Mouse (Mus musculus) CD4-positive, CD25-positive, alpha-beta regulatory T cell, adult 4 months (primary cell): ENCODE results near the gene Gm5134. TPM values are rescaled to one million over a fixed set of nuclear protein-coding genes. Genes with fewer than 3 reads are reported as not detected.

Experiments used
- ATAC-seq: one replicate; pipeline ENCODE4 v1.8.0; 2017
- polyA plus RNA-seq, 2 experiments: library from polyadenylated mRNA; unstranded; fragments of 100-300 nt; shearing (Covaris generic); gene quantifications; one replicate each; pipeline ENCODE4 v1.2.1; 2017

Gm5134 gene
- polyA plus RNA-seq, 2 experiments from 2014 or later = 0.55 to 1.1 TPM

DNA sequence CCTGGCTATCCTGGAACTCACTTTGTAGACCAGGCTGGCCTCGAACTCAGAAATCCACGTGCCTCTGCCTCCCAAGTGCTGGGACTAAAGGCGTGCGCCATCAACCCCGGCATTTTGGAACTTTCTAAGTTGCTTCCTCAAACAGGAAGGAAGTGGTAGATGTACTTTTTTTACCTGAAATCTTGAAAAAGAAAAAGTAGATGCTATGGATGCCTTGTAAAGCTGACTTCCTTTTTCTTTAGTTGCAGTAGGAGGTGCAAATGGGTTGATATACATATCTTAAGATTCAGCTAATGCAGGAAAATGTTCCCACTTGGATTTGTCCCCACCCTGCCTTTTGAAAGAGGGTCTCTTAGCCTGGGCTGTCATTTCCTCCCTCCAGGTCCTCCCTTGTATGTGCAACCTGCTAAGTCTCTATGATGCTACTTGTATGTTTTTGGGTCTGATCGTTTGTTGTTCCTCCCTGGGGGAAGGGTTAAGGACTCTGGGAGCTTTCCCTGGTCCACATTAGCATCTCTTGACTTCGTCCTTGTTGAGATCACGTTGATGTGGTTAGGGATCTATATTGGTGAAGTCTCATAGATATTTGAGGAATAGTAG is 79.8 kb downstream of the Gm5134 start:
- ATAC-seq = peak; percentile 26

DNA sequence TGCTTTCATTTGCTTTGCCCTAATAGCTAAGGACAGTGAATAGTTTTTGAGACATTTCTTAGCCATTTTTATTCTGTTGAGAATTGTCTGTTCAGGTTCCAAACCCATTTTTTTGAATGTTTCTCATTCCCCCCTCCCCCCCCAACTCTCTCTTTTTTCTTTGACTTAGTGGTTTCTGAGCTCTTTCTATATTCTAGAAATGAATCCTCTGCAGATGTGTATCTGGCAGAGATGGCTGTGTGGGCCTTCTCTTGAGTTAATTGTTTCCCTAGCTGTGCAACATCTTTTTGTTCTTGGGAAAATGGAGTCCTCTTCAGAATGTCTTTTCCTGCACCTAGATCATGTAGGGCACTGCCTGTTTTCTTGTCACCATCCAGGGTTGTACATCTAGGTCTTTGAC is 81.0 kb downstream of the Gm5134 start:
- no peak for ATAC-seq

DNA sequence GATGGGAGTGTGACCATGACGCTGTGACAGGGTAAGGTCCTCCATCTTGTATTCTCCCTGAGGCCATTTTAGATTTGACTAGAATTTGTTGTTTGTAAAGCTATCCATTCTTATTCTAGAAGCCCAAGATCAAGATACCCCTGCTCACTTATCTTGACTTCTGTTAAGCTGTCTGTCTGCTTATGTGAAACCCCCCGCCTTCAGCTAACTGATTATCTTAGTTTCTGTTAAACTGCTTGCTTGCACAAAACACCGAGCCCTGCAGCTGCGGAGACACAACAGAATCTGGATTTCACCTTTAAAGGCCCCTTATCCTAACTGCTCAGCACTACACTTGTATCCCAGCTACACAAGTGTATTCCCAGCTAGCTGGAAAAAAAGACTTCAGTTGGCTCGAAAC is 82.6 kb downstream of the Gm5134 start:
- ATAC-seq = no peak

DNA sequence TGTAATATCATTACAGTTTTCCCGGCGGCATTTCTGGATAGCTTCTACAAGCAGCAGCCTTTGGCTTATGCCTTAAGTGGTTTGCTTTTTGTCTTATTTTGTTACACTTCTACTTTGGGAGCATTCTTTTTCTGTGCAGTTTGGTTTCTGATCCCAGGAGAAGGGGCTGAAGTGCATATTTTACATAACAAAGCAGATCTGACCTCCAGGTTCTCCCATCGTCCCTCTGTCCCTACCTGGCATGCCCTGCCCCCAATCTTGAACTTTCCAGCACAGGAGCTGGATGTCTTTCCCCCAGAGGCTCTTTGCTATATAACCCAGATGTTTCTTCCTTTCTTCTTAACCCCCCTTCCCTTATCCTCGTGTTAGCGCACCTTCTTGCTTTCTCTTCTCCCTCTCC is 91.0 kb downstream of the Gm5134 start:
- ATAC-seq = no peak

DNA sequence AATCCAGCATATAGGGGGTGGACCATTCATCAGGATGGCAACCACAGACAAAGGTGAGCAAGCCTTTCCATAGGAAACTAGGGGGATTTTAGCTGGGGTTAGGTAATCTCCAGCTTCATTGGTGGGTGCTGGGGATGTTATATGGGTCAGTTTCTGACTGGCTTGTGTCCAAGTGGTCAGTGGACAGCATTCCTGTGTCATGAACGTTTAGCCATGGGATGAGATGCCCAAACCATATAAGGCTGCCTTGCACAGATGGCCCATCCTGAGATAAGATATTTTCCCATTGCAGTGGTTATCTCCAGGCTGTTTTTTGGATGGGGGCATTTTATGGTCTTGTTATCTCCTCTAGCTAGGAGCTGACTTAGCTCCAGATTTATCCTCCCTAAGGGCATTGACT is 92.4 kb downstream of the Gm5134 start:
- ATAC-seq = no peak

DNA sequence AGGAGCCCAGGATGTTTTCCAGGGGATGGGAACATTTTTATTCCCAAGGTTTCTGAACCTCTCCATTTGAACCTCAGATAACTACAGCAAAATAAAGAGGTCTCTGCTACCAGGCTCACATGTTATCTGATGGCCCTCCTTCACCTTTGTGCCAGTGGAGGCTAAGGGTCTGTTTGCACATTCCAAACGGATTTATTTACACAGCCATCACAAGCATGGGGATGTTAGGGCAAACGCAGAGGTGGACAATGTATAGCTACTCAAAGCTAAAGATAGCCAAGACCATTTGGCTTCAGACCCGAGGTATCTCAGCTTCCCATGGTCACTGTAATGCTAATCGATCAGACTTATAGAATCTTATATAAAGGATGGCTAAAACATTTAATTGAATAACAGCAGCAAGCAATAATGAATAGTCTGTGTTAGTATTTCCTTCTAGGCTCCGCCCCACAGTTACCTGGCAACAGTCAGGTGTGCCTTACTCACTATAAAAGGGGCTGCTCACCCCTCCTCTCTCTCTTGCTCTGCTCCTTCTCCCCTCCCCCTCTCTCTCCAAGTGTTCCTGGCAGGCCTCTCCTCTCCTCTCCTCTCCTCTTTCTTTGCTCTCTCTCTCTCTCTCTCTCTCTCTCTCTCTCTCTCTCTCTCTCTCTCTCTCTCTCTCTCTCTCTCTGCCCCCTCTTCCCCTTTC is 93.0 kb downstream of the Gm5134 start:
- ATAC-seq = no peak

DNA sequence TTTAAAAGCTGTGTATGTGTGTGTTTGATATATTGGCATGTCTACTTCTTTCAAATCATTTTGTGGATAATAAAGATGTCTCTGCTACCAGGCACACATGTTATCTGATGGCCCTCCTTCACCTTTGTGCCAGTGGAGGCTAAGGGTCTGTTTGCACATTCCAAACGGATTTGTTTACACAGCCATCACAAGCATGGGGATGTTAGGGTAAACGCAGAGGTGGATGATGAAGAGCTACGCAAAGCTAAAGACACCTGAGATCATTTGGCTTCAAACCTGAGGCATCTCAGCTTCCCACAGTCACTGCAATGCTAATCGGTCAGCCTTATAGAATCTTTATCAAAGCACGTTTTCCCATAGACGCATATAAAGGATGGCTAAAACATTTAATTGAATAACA is 94.7 kb downstream of the Gm5134 start:
- no peak for ATAC-seq

DNA sequence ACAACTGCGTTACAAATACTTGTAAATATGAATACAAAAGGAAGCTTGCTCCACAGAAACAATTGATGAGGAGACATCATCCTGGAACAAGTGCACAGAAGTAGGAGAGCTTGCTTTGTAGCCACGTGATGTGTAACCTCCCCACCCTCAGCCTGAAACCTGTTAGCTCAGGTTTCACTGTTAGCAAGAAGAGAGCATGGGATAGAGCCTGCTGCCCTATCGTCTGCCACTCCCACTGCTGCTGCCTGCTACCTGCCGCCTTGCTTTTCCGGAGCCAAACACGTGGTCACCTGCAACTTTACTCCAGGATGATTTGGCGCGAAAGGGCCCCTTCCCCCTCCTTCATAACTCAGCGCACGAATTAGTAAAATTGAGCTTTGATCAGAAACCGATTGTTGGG is 97.5 kb downstream of the Gm5134 start:
- no peak for ATAC-seq

Other genes starting within 250 kb of the Gm5134 start
- gene Cabin1, start 190.2 kb upstream of the Gm5134 start, polyA plus RNA-seq = 10 to 100 TPM; 25.1 to 30.0 TPM
- 10 to 100 TPM; 73.3 to 80.4 TPM for gene Ddt, start 181.1 kb upstream of the Gm5134 start, polyA plus RNA-seq
- not detected for gene Gm20441, start 173.6 kb upstream of the Gm5134 start, polyA plus RNA-seq
- gene Gstt3, start 173.1 kb upstream of the Gm5134 start, polyA plus RNA-seq = 10 to 100 TPM in 1 of 2 experiments, 1 to 10 TPM in 1; 6.4 to 16.8 TPM
- 1 to 10 TPM in 1 of 2 experiments, not detected in 1; 1.3 TPM for gene Gstt1, start 155.9 kb upstream of the Gm5134 start, polyA plus RNA-seq
- not detected for gene Gstt4, start 132.0 kb upstream of the Gm5134 start, polyA plus RNA-seq
- 10 to 100 TPM; 47.5 to 54.8 TPM for gene Gstt2, start 117.1 kb upstream of the Gm5134 start, polyA plus RNA-seq
- 100 to 1,000 TPM; 486 to 555 TPM for gene Mif, start 94.3 kb upstream of the Gm5134 start, polyA plus RNA-seq
- 1 to 10 TPM; 1.0 to 2.8 TPM for gene Derl3, start 61.1 kb upstream of the Gm5134 start, polyA plus RNA-seq
- gene Smarcb1, start 32.9 kb upstream of the Gm5134 start, polyA plus RNA-seq = 100 to 1,000 TPM in 1 of 2 experiments, 10 to 100 TPM in 1; 98.5 to 160 TPM
- gene Chchd10, start 21.4 kb upstream of the Gm5134 start, polyA plus RNA-seq = 10 to 100 TPM; 15.3 to 18.3 TPM
- gene Mmp11, start 18.0 kb upstream of the Gm5134 start, polyA plus RNA-seq = 10 to 100 TPM in 1 of 2 experiments, 1 to 10 TPM in 1; 6.1 to 11.8 TPM
- gene Gm867, start 13.8 kb upstream of the Gm5134 start, polyA plus RNA-seq = under 1 TPM in 1 of 2 experiments, not detected in 1; 0.27 TPM
- 1 to 10 TPM; 1.3 to 2.1 TPM for gene Vpreb3, start 11.5 kb upstream of the Gm5134 start, polyA plus RNA-seq
- gene Zfp280b, start 78.1 kb downstream of the Gm5134 start, polyA plus RNA-seq = 1 to 10 TPM; 9.6 to 9.7 TPM
- gene Slc5a4b, start 156.4 kb downstream of the Gm5134 start, polyA plus RNA-seq = under 1 TPM in 1 of 2 experiments, not detected in 1; 0.09 TPM
- gene Slc5a4a, start 192.9 kb downstream of the Gm5134 start, polyA plus RNA-seq = not detected